Mouse (Mus musculus) megakaryocyte-erythroid progenitor cell, adult 5-6 weeks (primary cell): ENCODE measurements around the gene Zfp646. TPM values are rescaled to one million over a fixed set of nuclear protein-coding genes. Genes with fewer than 3 reads are reported as not detected.

Experiments
- ATAC-seq: replicated peaks from 2 replicates; pipeline ENCODE4 v1.8.0; 2016; ENCODE audit warnings: mild to moderate bottlenecking, inconsistent platforms; ENCODE audit not compliant: severe bottlenecking, poor library complexity, low FRiP score, low TSS enrichment
- total RNA-seq, 2 experiments: library from RNA; stranded (forward) in 1 of 2; stranded (reverse) in 1 of 2; fragments of 200-1000, 215-1000 nt in 1 of 2; fragments of >200 nt in 1 of 2; fragmentation: Nextera tagmentation in 1 of 2; gene quantifications; 2 replicates each; pipeline ENCODE4 v1.2.3; 2014 to 2017

The Zfp646 gene
- total RNA-seq, 2 experiments from 2014 or later: 32.4 to 43.3 TPM

DNA sequence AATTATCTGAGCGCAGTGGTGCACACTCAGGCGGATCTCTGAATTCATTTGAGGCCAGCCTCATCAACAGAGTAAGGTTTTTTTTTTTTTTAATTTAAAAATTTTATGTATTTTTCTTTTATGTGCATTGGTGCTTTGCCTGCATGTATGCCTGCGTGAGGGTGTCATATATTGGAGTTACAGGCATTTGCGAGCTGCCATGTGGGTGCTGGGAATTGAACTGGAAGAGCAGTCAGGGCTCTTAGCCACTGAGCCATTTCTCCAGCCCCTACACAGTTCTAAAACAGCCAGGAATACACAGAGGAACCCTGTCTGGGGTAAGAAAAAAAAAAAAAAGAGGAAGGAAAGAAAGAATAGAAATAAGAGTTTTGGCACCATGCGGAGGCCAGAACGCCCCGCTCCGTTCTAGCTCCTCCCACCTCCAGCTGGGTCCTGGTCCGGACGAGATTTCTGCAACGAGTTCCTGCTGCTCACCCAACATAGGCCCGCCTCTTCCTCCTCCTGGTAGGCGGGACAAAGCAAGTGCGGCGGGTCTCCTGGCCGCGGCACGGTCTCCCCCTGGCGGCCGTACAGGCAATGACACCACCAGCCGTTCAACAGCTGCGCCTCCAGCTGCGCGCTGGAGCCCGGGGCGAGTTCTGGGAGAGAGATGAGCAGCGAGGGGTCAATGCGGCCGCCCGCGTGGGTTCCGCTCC, 59.2 kb downstream of the Zfp646 start:
- peak; percentile 96 for ATAC-seq

Other genes with a start within 250 kb of the Zfp646 start
- gene Bcl7c, start 167.3 kb upstream of the Zfp646 start, total RNA-seq (2014; fragmentation: Nextera tagmentation): 84.1 and 94.3 TPM in 2 replicates
- gene Bcl7c, start 167.3 kb upstream of the Zfp646 start, total RNA-seq (2017): 51.3 and 61.0 TPM in 2 replicates
- 4.2 and 5.5 TPM in 2 replicates for gene Ctf1, start 163.5 kb upstream of the Zfp646 start, total RNA-seq (2014; fragmentation: Nextera tagmentation)
- gene Ctf1, start 163.5 kb upstream of the Zfp646 start, total RNA-seq (2017): 1.9 and 3.0 TPM in 2 replicates
- gene Ctf2, start 144.1 kb upstream of the Zfp646 start, total RNA-seq (2014; fragmentation: Nextera tagmentation): not detected in 2 replicates
- not detected in 2 replicates for gene Ctf2, start 144.1 kb upstream of the Zfp646 start, total RNA-seq (2017)
- 11.6 and 14.2 TPM in 2 replicates for gene Fbxl19, start 131.7 kb upstream of the Zfp646 start, total RNA-seq (2014; fragmentation: Nextera tagmentation)
- gene Fbxl19, start 131.7 kb upstream of the Zfp646 start, total RNA-seq (2017): 12.2 and 12.5 TPM in 2 replicates
- 23.4 and 29.5 TPM in 2 replicates for gene Orai3, start 106.4 kb upstream of the Zfp646 start, total RNA-seq (2014; fragmentation: Nextera tagmentation)
- gene Orai3, start 106.4 kb upstream of the Zfp646 start, total RNA-seq (2017): 21.0 and 22.9 TPM in 2 replicates
- 83.0 and 94.4 TPM in 2 replicates for gene Setd1a, start 99.6 kb upstream of the Zfp646 start, total RNA-seq (2014; fragmentation: Nextera tagmentation)
- gene Setd1a, start 99.6 kb upstream of the Zfp646 start, total RNA-seq (2017): 10.6 and 19.5 TPM in 2 replicates
- 1.0 TPM in 1 of 2 replicates, not detected in the other for gene Gm49388, start 90.6 kb upstream of the Zfp646 start, total RNA-seq (2014; fragmentation: Nextera tagmentation)
- gene Gm49388, start 90.6 kb upstream of the Zfp646 start, total RNA-seq (2017): 0.85 TPM in 1 of 2 replicates, not detected in the other
- gene Hsd3b7, start 75.6 kb upstream of the Zfp646 start, total RNA-seq (2014; fragmentation: Nextera tagmentation): 38.9 and 56.1 TPM in 2 replicates
- 16.8 and 60.3 TPM in 2 replicates for gene Hsd3b7, start 75.6 kb upstream of the Zfp646 start, total RNA-seq (2017)
- gene Stx4a, start 51.9 kb upstream of the Zfp646 start, total RNA-seq (2014; fragmentation: Nextera tagmentation): 67.0 and 84.7 TPM in 2 replicates
- gene Stx4a, start 51.9 kb upstream of the Zfp646 start, total RNA-seq (2017): 31.5 and 44.7 TPM in 2 replicates
- gene Stx1b, start 51.7 kb upstream of the Zfp646 start, total RNA-seq (2014; fragmentation: Nextera tagmentation): 0.10 and 3.0 TPM in 2 replicates
- gene Stx1b, start 51.7 kb upstream of the Zfp646 start, total RNA-seq (2017): 0.19 and 4.3 TPM in 2 replicates
- 9.3 and 12.8 TPM in 2 replicates for gene Zfp668, start 607 bp downstream of the Zfp646 start, total RNA-seq (2014; fragmentation: Nextera tagmentation)
- 2.3 and 2.8 TPM in 2 replicates for gene Zfp668, start 607 bp downstream of the Zfp646 start, total RNA-seq (2017)
- gene Prss53, start 14.7 kb downstream of the Zfp646 start, total RNA-seq (2014; fragmentation: Nextera tagmentation): 0.81 TPM in 1 of 2 replicates, not detected in the other
- gene Prss53, start 14.7 kb downstream of the Zfp646 start, total RNA-seq (2017): not detected in 2 replicates
- not detected in 2 replicates for gene Gm21974, start 19.2 kb downstream of the Zfp646 start, total RNA-seq (2014; fragmentation: Nextera tagmentation)
- gene Gm21974, start 19.2 kb downstream of the Zfp646 start, total RNA-seq (2017): not detected in 2 replicates
- 54.1 and 72.8 TPM in 2 replicates for gene Vkorc1, start 19.4 kb downstream of the Zfp646 start, total RNA-seq (2014; fragmentation: Nextera tagmentation)
- 25.4 and 37.0 TPM in 2 replicates for gene Vkorc1, start 19.4 kb downstream of the Zfp646 start, total RNA-seq (2017)
- 76.8 and 85.0 TPM in 2 replicates for gene Bckdk, start 27.9 kb downstream of the Zfp646 start, total RNA-seq (2014; fragmentation: Nextera tagmentation)
- gene Bckdk, start 27.9 kb downstream of the Zfp646 start, total RNA-seq (2017): 32.4 and 62.8 TPM in 2 replicates
- gene Kat8, start 36.3 kb downstream of the Zfp646 start, total RNA-seq (2014; fragmentation: Nextera tagmentation): 32.7 and 37.9 TPM in 2 replicates
- 27.0 and 35.8 TPM in 2 replicates for gene Kat8, start 36.3 kb downstream of the Zfp646 start, total RNA-seq (2017)
- gene Prss8, start 53.9 kb downstream of the Zfp646 start, total RNA-seq (2014; fragmentation: Nextera tagmentation): not detected in 2 replicates
- not detected in 2 replicates for gene Prss8, start 53.9 kb downstream of the Zfp646 start, total RNA-seq (2017)
- 2.8 and 9.8 TPM in 2 replicates for gene Prss36, start 70.5 kb downstream of the Zfp646 start, total RNA-seq (2014; fragmentation: Nextera tagmentation)
- gene Prss36, start 70.5 kb downstream of the Zfp646 start, total RNA-seq (2017): 2.5 and 3.4 TPM in 2 replicates
- 315 and 387 TPM in 2 replicates for gene Fus, start 91.2 kb downstream of the Zfp646 start, total RNA-seq (2014; fragmentation: Nextera tagmentation)
- gene Fus, start 91.2 kb downstream of the Zfp646 start, total RNA-seq (2017): 61.4 and 85.2 TPM in 2 replicates
- 41.8 and 56.1 TPM in 2 replicates for gene Pycard, start 117.6 kb downstream of the Zfp646 start, total RNA-seq (2014; fragmentation: Nextera tagmentation)
- 10.2 and 10.6 TPM in 2 replicates for gene Pycard, start 117.6 kb downstream of the Zfp646 start, total RNA-seq (2017)
- gene Trim72, start 127.7 kb downstream of the Zfp646 start, total RNA-seq (2014; fragmentation: Nextera tagmentation): not detected in 2 replicates
- 0.52 TPM in 1 of 2 replicates, not detected in the other for gene Trim72, start 127.7 kb downstream of the Zfp646 start, total RNA-seq (2017)
- 3.2 TPM in 1 of 2 replicates, not detected in the other for gene Itgam, start 186.4 kb downstream of the Zfp646 start, total RNA-seq (2014; fragmentation: Nextera tagmentation)
- 0.95 and 2.3 TPM in 2 replicates for gene Itgam, start 186.4 kb downstream of the Zfp646 start, total RNA-seq (2017)
- not detected in 2 replicates for gene Gm49368, start 186.5 kb downstream of the Zfp646 start, total RNA-seq (2014; fragmentation: Nextera tagmentation)
- gene Gm49368, start 186.5 kb downstream of the Zfp646 start, total RNA-seq (2017): not detected in 2 replicates